Mouse (Mus musculus) forebrain, embryonic 11.5 days (tissue): ENCODE data around the gene Dapk1. TPM values are rescaled to one million over a fixed set of nuclear protein-coding genes. Genes with fewer than 3 reads are reported as not detected.

Experiments used
- polyA plus RNA-seq: library from polyadenylated mRNA; unstranded; fragments of >200 nt; fragmentation: Nextera tagmentation; extraction: Ambion mirVana; gene quantifications from 2 replicates; pipeline ENCODE4 v1.2.1, GENCODE M21; 2014

The Dapk1 gene
- polyA plus RNA-seq, 1 experiment from 2014 or later = 25.3 TPM

Other genes with a start within 250 kb of the Dapk1 start
- gene BC051665, start 184.4 kb downstream of the Dapk1 start, polyA plus RNA-seq = not detected in 2 replicates
- gene Ctsll3, start 200.9 kb downstream of the Dapk1 start, polyA plus RNA-seq = not detected in 2 replicates